Mouse (Mus musculus) hindbrain, embryonic 15.5 days (tissue): Measurements from ENCODE around the gene Tuba1c. TPM values are rescaled to one million over a fixed set of nuclear protein-coding genes. Genes with fewer than 3 reads are reported as not detected.

Experiments used
- ATAC-seq: fragments of 200-750 bp; cut with Nextera tagmentation; 2 replicates; pipeline ENCODE4 v1.8.0; 2017; ENCODE audit warnings: low read depth, moderate number of reproducible peaks, moderate TSS enrichment; ENCODE audit not compliant: low FRiP score
- H3K27ac ChIP-seq: fragments of 300-500 bp; sonication (generic); replicated peaks from 2 replicates; pipeline ENCODE4 v1.5.1; 2015; ENCODE audit warnings: mild to moderate bottlenecking, inconsistent platforms
- H3K27me3 ChIP-seq: fragments of 300-500 bp; sonication (generic); 2 replicates; pipeline ENCODE4 v1.6.1; 2015; ENCODE audit warnings: control low read depth, inconsistent platforms
- H3K36me3 ChIP-seq: fragments of 300-500 bp; sonication (generic); 2 replicates; pipeline ENCODE4 v1.6.1; 2015; ENCODE audit warnings: control low read depth, inconsistent platforms
- H3K4me1 ChIP-seq: fragments of 300-500 bp; sonication (generic); replicated peaks from 2 replicates; pipeline ENCODE4 v1.6.1; 2015; ENCODE audit warnings: control low read depth, inconsistent platforms
- H3K4me2 ChIP-seq: fragments of 300-500 bp; sonication (generic); 2 replicates; pipeline ENCODE4 v1.6.1; 2015; ENCODE audit warnings: moderate library complexity, mild to moderate bottlenecking, inconsistent platforms
- H3K4me3 ChIP-seq: fragments of 300-500 bp; sonication (generic); 2 replicates; pipeline ENCODE4 v1.5.1; 2015; ENCODE audit warnings: mild to moderate bottlenecking, inconsistent platforms
- H3K9ac ChIP-seq: fragments of 300-500 bp; sonication (generic); 2 replicates; pipeline ENCODE4 v1.6.1; 2015; ENCODE audit warnings: inconsistent platforms
- H3K9me3 ChIP-seq: fragments of 300-500 bp; sonication (generic); 2 replicates; pipeline ENCODE4 v1.6.1; 2016; ENCODE audit warnings: control low read depth, inconsistent platforms
- WGBS: fragments of 180-500 bp; shearing (Covaris S2); methylation state at CpG from one replicate; pipeline ENCODE4 v1.1.7; 2015; 5-methylcytosine and 5-hydroxymethylcytosine counted together
- polyA plus RNA-seq: library from polyadenylated mRNA; unstranded; fragments of >200 nt; fragmentation: Nextera tagmentation; extraction: Ambion mirVana; gene quantifications from 2 replicates; pipeline ENCODE4 v1.2.1, GENCODE M21; 2015

The Tuba1c gene
- polyA plus RNA-seq, 1 experiment from 2014 or later, result 22.5 TPM

DNA sequence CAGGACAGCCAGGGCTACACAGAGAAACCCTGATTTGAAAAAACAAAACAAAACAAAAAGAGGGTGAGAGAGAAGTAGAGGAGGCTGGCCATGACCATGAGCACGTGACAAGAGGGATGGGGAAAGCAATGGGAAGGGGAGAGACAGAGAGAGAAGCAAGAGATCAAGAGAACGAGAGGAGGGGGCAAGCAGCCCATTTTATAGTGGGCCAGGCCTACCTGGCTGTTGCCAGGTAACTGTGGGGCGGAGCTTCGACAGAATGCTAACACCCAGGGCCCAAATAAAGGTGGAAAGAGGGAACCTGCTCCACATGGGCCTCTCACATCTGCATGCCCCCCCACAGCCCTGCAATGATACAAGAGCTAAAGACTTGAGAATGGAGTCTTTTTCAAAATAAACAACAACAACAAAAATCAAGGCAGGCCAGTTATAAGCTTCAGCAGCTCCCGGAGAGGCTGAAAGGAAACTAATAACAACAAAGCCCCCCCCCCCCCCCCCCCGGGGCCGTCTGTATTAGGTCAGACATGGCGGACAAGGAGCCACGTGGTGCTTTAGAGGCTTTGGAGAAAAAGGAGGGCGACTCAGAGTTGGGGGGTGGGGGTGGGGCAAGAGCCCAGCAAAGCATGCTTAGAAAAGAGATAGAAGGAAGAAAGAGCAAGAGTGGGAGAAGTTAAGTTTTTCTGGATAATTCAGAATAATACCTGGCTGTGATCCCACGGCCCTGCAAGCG lies 39.8 kb upstream of the Tuba1c start:
- peaks cover 76% of the 10 kb centered on the region for H3K4me1 ChIP-seq
- 20% methylated on average over 11 of the region's 12 CpGs for WGBS
- no peak for ATAC-seq

DNA sequence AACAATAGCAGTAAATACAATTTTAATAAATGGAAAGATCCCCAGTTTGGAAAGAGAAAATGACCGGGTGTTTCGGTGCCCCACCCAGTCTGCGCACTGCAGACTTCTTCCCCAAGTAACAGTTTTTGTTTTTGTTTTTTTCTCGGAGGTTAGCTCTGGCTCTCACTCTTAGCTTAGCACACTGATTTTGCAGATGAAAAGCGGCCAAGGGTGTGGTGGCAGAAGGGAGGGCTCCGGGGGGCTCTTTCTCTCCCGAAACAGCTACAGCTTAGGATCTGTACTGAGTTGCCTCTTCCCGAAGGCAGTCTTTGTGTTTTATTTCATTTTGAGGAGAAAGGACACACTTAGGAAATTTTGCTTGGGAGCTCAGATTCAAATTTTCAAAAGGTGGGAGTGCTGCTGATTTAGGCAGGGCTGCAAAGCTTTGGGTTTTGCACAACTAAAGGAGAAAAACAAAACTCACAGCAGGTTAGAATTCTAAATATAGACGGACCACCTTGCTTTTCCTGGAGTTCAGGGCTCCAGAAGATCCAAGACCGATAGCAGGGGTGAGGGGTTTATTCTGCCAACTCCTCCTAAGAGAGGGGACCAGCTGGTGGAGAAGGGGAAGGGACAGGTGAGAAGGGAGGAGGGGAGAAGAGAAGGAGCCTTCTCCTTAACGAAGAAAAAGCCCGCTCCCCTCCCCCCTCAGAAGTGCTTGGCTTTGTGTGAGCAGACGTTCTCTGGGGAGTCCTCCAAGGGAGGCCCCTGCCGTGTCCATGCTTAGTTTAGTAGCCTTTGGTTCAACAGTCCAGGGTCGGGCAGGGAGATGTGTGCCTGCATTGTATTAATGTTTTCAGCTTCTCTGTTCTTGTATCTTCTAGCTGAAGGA lies 38.8 kb upstream of the Tuba1c start:
- no peaks in the 10 kb centered on the region for H3K9me3 ChIP-seq
- peak overlapping the region; percentile 81 for H3K4me2 ChIP-seq
- no peak for ATAC-seq
- H3K4me1 ChIP-seq, result peaks cover 76% of the 10 kb centered on the region
- H3K9ac ChIP-seq, result peak overlapping the region; percentile 64
- 7% methylated on average over 15 of the region's 15 CpGs for WGBS
- H3K27me3 ChIP-seq, result no peaks in the 10 kb centered on the region
- H3K36me3 ChIP-seq, result no peaks in the 10 kb centered on the region
- peak overlapping the region; percentile 38 for H3K4me3 ChIP-seq
- peak overlapping the region; percentile 96 for H3K27ac ChIP-seq

More for the DNA sequence above, 39.8 kb upstream of the Tuba1c start:
- Histone ChIP-seq H3K36me3 (no peaks in the 10 kb centered on the region), H3K4me3 (peak overlapping the region; percentile 38), H3K4me2 (peak overlapping the region; percentile 81), H3K9ac (peak overlapping the region; percentile 64), H3K27ac (peak overlapping the region; percentile 96), H3K9me3 (no peaks in the 10 kb centered on the region), H3K27me3 (no peaks in the 10 kb centered on the region)

DNA sequence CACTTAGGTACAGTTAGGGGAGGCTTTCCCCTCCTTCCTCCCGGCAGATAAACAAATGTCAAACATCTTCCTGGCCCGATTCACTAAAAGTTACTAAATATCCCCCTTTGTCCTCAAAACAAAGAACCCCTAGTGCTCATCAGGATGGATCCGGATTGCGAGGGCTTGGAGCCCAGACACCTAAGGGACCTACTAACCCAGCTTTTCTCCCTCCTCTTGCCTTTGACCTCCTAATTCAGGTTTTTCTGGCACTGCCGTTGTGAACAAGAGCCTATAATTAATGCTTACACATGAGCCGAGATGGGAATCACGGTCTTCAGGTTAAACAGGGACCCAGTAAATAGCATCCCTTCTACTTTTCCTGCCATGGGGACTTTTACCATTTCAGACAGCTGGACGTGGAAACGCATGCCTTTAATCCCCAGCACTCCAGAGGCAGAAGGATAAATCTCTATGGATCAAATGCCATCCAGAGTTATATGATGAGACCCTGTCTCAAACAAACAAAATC lies 38.1 kb upstream of the Tuba1c start:
- Histone ChIP-seq H3K27me3 (no peaks in the 10 kb centered on the region), H3K36me3 (no peaks in the 10 kb centered on the region), H3K4me3 (peak overlapping the region; percentile 38), H3K27ac (peak overlapping the region; percentile 96), H3K4me1 (peaks cover 74% of the 10 kb centered on the region), H3K9ac (peak overlapping the region; percentile 64), H3K9me3 (no peaks in the 10 kb centered on the region), H3K4me2 (peak overlapping the region; percentile 81)
- 6% methylated on average over 9 of the region's 9 CpGs for WGBS
- ATAC-seq, result no peak

DNA sequence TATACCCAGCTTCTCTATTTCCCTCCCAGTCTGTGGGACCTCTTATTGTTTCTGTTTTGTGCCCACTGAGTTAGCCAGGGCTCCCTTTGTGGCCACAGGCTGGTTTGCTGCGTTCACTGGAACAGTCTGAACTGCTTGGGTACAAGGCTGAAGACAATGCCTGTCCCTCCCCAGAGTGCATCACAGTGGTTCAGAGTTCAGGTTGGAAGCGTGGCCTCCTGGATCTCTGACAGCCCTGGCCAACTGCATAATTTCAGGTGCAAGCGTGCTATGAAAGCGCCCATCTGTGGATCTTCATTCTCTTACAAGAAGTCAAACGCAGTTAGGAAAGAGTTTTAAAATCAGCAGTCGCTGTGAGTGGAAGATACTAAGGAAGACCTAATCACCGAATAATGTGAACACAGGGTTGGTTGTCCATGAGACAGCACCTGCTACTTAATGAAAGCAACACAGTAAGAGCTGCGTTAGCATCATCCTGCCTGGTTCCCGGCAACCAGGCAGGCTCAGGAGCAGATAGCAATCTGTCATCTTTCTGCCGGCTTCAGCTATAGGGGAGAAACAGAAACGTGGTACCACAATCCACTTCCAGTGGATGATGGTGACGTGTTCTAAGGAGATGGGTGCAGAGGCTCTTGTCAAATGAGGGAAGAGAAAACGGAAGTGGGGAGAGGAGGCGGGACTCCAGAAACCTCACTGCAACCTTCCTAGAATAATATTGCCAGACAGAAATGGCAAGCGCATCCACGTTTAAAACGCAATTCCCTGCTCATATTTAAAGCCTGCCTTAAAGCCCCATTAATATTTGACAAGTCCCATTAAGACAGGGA lies 37.4 kb upstream of the Tuba1c start:
- peak overlapping the region; percentile 64 for H3K9ac ChIP-seq
- WGBS, result 10% methylated on average over 17 of the region's 17 CpGs
- no peaks in the 10 kb centered on the region for H3K9me3 ChIP-seq
- H3K27ac ChIP-seq, result peak overlapping the region; percentile 96
- no peaks in the 10 kb centered on the region for H3K36me3 ChIP-seq
- ATAC-seq, result peak; percentile 84
- H3K4me3 ChIP-seq, result peak overlapping the region; percentile 38
- no peaks in the 10 kb centered on the region for H3K27me3 ChIP-seq
- H3K4me2 ChIP-seq, result peak overlapping the region; percentile 81
- peaks cover 74% of the 10 kb centered on the region for H3K4me1 ChIP-seq

DNA sequence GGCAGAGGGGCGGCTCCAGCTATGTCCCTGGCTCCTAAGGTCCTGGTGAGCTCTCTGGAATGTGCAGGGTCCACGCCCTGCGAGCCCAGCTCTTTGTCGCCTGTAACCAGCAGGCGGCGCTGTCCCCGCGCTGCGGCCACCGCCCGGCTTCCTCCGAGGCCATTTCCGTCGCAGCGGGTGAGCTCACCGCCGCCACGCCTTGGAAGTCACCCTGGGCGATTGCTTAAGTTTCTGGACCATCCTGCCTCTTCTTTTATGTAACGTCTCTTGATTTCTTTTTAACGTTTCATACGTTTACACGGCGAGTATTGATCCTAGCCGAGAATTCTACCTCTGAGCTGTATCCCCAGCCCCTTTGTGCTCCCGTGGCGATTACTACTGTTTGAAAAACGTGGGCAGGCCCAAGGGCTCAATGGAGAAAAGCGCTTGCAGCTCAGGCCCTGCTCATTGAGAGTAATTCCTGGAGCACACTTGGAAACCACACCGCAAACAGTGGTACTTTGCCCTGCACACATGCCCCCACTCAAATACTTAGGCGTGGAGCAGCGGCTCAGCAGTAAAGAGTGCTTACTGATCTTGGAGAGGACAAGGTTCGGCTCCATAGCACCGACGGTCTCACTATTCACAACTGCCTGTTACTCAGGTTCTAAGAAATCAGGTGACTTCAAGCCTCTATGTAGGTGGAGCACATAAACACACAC lies 36.4 kb upstream of the Tuba1c start:
- 1% methylated on average over 35 of the region's 35 CpGs for WGBS
- no peaks in the 10 kb centered on the region for H3K27me3 ChIP-seq
- peak; percentile 86 for ATAC-seq
- peak overlapping the region; percentile 38 for H3K4me3 ChIP-seq
- no peaks in the 10 kb centered on the region for H3K36me3 ChIP-seq
- H3K4me1 ChIP-seq, result peaks cover 67% of the 10 kb centered on the region
- peak overlapping the region; percentile 81 for H3K4me2 ChIP-seq
- H3K27ac ChIP-seq, result peak overlapping the region; percentile 96
- peak overlapping the region; percentile 64 for H3K9ac ChIP-seq
- H3K9me3 ChIP-seq, result no peaks in the 10 kb centered on the region

DNA sequence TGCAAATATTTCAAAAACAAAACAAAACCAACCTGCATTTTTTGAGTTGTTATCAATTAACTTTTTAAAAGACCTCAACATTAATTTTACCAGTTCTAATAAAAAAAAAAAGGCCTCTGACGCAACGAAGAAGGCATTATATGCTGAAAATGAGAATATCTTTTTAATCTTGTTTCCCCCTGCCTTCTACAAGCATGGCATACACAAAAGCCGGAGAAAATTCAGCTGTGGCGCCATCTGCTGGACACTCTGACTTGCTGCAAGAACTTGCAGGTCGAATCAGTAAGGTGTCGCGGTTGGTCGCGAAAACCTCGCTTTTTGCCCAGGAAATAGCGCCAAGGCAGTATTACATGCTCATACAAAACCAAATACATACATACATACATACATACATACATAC lies 35.8 kb upstream of the Tuba1c start:
- peaks cover 61% of the 10 kb centered on the region for H3K4me1 ChIP-seq
- WGBS, result under 1% methylated on average over 11 of the region's 11 CpGs
- H3K27me3 ChIP-seq, result no peaks in the 10 kb centered on the region
- H3K9ac ChIP-seq, result peak overlapping the region; percentile 64; the same call in 1 of the 2 replicates
- H3K4me2 ChIP-seq, result peak overlapping the region; percentile 81
- peak overlapping the region; percentile 38; the same call in 1 of the 2 replicates for H3K4me3 ChIP-seq
- H3K36me3 ChIP-seq, result no peaks in the 10 kb centered on the region
- no peaks in the 10 kb centered on the region for H3K9me3 ChIP-seq
- ATAC-seq, result no peak
- peak overlapping the region; percentile 96 for H3K27ac ChIP-seq

DNA sequence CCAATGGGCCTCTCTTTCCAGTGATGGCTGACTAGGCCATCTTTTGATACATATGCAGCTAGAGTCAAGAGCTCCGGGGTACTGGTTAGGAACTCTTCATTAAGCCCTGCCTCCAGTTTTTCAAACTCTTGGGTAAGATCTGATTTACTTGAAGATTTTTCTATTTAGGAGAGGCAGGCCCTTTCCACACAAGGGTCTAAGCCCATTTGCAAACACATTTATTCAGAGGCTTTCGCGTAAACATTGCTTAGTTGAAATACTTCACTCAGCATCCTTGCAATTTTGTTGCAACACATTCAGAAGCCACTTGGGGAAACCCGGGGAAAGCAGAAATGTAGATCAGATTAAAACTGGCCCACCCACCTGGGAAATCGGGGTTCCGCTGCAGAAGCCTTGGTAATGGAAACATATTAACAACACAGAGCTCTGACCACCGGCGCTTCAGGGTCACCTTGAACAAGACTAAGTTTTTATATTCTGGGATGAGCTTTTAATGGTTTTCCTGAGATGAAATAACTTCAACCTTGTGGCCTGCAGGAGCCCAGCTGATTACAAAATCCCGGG lies 34.7 kb upstream of the Tuba1c start:
- peaks cover 49% of the 10 kb centered on the region for H3K4me1 ChIP-seq
- H3K4me3 ChIP-seq, result no peak overlapping the region
- WGBS, result 76% methylated on average over 9 of the region's 9 CpGs
- H3K9me3 ChIP-seq, result no peaks in the 10 kb centered on the region
- no peaks in the 10 kb centered on the region for H3K27me3 ChIP-seq
- no peak for ATAC-seq
- no peak overlapping the region for H3K4me2 ChIP-seq
- H3K27ac ChIP-seq, result no peak overlapping the region; the same call in 1 of the 2 replicates
- no peak overlapping the region for H3K9ac ChIP-seq
- H3K36me3 ChIP-seq, result no peaks in the 10 kb centered on the region

DNA sequence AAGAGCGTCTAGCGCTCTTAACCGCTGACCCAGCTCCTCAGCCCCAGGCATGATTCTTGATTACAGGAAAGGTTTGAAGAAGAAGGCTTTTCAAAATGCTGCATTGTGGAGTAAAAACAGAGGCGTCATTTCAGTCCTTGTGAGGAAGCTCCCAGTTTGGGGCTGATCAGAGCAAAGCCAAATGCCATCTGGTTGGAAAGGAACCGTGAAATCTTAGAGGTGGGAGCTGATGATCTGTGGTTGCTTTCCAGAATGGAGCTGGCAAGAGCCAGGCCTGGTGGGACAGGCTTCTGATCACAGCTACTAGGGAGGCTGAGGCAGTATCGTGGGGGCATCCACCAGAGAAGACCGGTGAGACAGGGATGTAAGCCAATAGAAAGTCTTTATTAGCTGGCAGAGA lies 32.9 kb upstream of the Tuba1c start:
- peaks cover 44% of the 10 kb centered on the region for H3K4me1 ChIP-seq
- H3K4me3 ChIP-seq, result no peak overlapping the region
- no peak overlapping the region for H3K9ac ChIP-seq
- WGBS, result 67% methylated on average over 7 of the region's 7 CpGs
- H3K27me3 ChIP-seq, result no peaks in the 10 kb centered on the region
- H3K36me3 ChIP-seq, result no peaks in the 10 kb centered on the region
- H3K27ac ChIP-seq, result 0 out of 2 replicates have a peak overlapping the region, but pooled peaks have one; percentile 8
- H3K9me3 ChIP-seq, result no peaks in the 10 kb centered on the region
- no peak overlapping the region for H3K4me2 ChIP-seq
- ATAC-seq, result no peak

DNA sequence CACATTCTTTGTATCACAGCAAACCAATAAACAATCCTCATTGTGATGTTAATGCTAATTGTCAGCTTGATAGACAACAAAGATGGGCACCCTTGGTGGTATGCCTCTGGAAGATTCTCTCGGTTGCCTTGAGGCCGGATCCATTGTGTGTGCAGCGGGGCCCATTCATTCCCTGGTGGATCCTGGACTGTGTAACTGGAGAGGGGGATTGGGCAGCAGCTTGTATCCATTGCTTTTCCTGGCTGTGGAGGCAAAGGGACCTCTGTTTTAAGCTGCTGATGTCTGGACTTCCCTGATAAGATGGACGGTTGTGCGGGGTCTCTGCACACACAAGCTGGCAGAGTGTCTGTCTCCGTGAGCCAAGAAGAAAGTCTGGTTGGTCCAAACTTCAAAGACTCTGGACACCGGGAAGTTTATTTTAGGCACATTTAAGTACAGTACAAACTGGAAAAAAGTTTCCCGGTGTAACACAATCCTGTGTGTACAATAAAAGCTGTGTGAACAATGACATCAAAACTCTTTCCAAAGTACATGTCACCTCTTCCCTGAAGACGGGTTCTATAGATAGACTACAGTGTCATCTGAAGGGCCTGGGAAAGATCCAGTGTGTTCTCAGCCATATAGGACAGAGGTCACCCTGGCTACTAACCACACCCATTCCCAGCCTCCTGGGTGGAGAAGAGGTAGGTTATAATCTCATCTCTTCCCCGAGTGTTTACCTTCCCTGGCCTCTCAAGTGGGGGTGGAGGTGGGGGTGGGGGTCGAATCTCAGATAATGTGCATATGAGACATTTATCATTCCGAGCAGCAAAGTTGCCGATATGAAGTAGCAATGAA lies 31.5 kb upstream of the Tuba1c start:
- no peak overlapping the region for H3K4me3 ChIP-seq
- H3K4me1 ChIP-seq, result peaks cover 38% of the 10 kb centered on the region
- H3K9me3 ChIP-seq, result no peaks in the 10 kb centered on the region
- 42% methylated on average over 13 of the region's 13 CpGs for WGBS
- H3K27ac ChIP-seq, result 0 out of 2 replicates have a peak overlapping the region, but pooled peaks have one; percentile 10
- H3K9ac ChIP-seq, result no peak overlapping the region
- H3K27me3 ChIP-seq, result no peaks in the 10 kb centered on the region
- ATAC-seq, result no peak
- H3K36me3 ChIP-seq, result no peaks in the 10 kb centered on the region
- H3K4me2 ChIP-seq, result no peak overlapping the region

DNA sequence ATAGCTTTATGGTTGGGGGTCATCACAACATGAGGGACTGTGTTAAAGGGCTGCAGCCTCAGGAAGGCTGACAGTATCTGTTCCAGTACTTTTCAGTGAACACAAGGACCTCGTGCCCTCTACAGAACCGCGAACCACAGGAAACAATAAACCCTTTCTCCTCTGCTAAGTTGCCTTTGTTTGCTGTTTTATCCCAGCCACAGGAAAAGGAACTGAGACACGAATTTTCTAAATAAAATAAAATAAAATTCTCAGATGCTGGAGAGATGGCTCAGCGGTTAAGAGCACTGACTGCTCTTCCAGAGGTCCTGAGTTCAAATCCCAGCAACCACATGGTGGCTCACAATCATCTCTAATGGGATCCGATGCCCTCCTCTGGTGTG lies 30.9 kb upstream of the Tuba1c start:
- ATAC-seq, result no peak
- 32% methylated on average over 6 of the region's 6 CpGs for WGBS

More for the DNA sequence above, 30.9 kb upstream of the Tuba1c start:
- Histone ChIP-seq H3K4me2 (no peak overlapping the region), H3K4me3 (no peak overlapping the region), H3K36me3 (no peaks in the 10 kb centered on the region), H3K4me1 (peaks cover 35% of the 10 kb centered on the region), H3K9ac (no peak overlapping the region), H3K9me3 (no peaks in the 10 kb centered on the region), H3K27me3 (no peaks in the 10 kb centered on the region), H3K27ac (0 out of 2 replicates have a peak overlapping the region, but pooled peaks have one; percentile 10)
